Mouse (Mus musculus): ENCODE data around the gene Slc37a3.
"Not testable (repeated sequence)": the region's sequence is repeated elsewhere in the genome, so short reads cannot be mapped to it uniquely, and the experiment has no call there.

Gene Slc37a3

DNA sequence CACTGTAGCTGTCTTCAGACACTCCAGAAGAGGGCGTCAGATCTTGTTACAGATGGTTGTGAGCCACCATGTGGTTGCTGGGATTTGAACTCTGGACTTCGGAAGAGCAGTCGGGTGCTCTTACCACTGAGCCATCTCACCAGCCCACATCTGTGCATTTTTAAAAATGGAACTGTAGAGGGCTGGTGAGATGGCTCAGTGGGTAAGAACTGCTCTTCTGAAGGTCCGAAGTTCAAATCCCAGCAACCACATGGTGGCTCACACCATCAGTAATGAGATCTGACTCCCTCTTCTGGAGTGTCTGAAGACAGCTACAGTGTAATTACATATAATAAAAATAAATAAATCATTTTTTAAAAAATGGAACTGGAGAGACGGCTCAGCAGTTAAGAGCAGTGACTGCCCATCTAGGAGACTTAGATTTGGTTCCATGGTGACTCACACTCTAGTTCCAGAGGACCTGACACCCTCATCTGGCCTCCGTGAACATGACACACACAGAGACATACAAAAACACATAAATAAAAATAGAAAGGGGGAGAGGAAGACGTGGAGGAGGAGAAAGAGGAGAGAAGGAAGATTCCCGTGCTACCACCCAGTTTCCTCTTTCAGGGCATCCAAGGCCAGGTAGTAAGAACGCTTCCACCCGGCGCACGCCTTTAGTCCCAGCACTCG is 823 bp upstream of the Slc37a3 start:
- not testable (repeated sequence) for DNase-seq

DNA sequence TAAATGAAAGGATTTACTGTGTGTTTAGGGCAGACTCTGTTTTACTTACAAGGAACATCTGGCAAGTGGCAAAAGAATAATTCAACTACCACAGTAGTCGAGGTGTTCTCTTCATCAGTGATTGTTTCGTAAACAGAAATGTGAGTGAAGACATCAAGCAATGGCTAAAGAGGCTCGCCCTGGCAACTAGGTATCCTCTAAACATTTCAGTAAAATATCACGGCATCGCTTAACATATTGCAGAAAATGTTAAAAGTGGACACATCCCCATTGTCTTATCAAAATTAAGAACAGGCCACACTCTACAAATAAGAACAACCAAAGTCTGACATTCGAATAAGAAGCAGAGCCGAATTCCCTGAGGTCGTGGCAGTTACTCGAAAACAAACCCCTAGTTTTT is 700 bp downstream of the Slc37a3 start:
- no peak for DNase-seq

DNA sequence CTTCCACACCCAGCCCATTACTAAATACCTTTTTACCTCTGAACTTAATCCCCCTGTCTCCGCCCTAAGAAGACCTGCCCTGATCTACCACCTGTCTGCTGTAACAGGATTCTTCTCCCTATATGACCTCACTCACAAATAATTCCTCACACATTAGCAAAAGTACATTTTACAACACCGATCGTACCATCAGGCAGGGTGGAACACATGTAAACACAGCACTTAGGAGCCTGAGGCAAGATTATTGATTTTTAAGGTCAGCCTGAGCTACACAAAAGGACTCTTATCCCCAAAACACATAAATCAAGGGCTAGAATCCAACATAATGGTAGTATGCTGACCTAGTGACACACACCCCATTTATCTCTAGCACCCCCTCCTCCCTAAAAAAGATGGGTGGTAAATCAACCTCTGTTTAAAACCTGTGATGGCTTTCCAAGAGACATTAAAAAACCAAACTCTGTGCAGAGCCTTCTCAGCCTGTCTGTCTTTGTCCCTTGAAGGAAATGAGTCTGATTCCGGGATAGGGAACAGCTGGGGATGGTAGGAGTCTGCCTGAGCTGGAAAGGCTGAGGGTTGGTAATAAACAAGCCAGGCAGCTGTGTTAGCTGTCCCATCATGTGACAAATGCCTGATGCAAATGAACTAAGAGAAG is 4.0 kb downstream of the Slc37a3 start:
- no peak for DNase-seq

DNA sequence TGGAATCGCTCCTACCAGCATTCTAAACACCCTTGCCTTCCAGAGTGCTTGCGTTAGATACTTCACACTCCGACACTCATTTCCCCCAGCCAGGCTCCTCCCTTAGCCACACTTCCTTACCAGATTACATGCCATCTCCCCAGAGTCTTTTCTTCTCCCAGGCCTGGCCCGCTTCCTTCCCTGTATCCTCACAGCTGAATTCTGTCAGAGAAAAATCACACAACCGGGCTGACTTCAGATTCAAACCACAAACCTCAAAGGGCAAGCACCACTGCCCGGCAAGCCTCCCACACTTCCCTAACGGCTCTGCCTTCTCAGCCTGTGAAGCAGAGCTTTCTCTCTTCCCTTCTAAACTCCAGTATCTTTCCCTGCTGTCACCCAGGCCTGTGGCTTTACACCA is 4.7 kb downstream of the Slc37a3 start:
- DNase-seq, result no peak

DNA sequence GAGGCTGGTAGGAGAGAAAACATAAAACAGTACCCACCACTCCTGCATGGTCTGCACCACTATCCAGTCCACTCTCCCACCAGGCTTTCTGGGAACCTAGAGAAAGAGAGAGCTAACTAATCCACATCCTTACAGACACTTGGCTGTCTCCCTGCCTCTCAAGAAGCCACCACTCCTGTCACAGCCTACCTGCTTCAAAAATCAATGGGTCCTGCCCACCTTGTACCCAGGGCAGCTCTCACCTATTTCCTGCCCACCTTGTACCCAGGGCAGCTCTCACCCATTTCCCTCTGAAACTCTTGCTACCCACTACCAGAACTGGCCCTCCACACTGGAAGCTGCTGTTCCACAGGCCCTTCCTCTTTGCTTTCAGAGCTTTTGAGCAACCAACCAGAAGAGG is 5.4 kb downstream of the Slc37a3 start:
- no peak for DNase-seq

DNA sequence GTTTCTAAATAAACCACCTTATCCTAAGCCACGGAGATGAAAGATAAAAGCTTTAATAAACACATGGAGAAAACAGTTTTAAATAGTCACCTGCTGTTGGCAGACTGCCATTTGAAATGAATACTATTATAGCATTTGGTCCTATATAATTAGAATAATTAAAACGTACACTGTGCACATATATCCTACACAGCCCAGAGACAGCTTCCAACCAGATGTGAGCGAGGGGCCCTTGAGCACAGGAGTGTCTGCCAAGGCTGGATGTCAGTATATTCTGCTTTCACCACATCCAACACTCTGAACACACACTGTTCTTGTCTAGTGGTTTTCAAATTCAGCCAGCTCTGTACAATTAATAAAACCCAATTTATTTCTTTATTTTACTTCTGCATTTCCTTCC is 7.8 kb downstream of the Slc37a3 start:
- DNase-seq, result no peak

DNA sequence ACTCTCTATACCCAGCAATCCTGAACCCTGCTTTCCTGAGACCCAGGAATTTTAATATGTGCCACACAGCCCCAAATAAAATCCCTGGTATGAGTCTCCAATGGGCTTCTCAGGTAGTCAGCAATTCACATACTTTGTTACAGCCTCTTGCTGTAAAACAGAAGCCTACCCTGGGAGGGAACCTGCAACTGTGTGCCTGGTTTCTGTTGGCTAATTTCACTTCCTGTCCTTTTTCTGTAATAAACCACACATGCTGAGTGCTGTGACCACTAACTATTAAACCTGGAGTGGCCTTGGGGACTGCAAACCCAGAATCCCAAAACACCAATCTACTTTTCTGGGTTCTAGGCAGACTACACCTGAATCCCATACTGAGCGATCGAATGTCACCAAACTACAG is 14.8 kb downstream of the Slc37a3 start:
- no peak for DNase-seq

DNA sequence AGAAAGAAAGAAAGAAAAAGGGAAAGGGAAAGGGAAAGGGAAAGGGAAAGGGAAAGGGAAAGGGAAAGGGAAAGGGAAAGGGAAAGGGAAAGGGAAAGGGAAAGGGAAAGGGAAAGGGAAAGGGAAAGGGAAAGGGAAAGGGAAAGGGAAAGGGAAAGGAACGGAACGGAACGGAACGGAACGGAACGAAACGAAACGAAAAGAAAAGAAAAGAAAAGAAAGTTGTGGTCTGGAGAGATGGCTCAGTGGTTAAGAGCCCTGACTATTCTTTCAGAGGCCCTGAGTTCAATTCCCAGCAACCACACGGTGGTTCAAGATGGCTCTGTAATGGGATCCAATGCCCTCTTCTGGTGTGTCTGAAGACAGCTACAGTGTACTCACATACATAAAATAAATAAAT is 18.3 kb downstream of the Slc37a3 start:
- not testable (repeated sequence) for DNase-seq

DNA sequence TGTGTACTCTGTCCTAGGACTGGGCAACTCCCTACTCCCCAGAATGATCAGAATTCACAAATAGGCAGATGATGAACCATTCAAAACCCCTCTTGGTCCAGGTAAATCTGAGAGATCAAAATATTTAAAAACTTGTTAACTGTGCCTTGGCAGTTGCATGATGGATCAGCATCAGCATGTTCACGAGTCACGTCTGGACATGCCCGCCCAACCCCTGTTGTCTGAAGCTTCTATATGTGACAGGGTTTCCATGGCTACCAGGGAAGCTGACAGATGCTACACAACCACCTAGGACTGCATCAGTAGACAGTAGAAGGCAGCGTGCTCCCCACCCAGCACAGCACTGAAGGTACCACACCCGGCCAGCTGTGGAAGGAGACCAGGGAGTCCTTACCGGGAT is 28.5 kb downstream of the Slc37a3 start:
- DNase-seq, result no peak

DNA sequence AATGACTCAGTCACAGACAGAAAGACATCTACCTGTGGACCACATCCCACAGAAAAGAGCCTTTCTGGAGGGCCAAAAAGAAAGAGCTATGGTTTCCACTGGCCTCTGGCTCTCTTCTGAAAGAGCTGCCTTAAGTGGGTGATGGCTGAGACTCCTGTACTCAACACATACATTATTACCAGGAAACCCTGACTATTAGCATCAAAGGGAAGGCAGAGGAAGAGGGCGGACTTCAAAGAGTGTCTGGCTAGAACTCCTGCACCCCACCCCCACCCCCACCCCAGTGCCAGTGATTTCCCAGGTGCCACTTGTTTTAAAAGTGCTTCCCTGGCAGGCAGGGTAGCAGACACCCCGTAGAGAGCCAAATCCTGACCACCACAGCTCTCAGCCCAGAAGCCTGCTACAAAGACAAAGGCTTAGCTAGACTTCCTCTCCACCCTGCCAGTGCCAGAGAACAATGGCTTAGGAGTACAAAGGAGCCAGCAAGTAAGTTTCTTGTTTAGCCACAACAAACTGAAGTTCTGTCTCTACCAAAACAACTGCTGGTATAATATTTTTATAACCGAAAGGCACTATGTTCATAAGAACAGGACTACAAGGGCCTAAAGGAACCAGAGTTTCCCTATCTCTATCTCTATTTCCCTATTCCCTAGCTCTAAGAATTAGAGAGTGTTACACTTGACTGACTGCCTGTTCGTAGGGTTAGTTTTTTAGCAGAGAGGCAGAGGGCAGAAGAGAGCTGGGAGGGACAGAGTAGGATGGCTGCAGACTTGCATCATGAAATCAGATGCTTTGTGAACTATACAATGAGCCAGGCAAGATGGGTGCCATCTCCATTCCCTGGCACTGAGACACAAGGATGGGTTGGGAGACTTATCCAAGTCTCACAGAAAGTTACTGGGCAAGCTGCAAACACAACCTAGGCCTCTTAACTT is 29.3 kb downstream of the Slc37a3 start:
- no peak for DNase-seq

DNA sequence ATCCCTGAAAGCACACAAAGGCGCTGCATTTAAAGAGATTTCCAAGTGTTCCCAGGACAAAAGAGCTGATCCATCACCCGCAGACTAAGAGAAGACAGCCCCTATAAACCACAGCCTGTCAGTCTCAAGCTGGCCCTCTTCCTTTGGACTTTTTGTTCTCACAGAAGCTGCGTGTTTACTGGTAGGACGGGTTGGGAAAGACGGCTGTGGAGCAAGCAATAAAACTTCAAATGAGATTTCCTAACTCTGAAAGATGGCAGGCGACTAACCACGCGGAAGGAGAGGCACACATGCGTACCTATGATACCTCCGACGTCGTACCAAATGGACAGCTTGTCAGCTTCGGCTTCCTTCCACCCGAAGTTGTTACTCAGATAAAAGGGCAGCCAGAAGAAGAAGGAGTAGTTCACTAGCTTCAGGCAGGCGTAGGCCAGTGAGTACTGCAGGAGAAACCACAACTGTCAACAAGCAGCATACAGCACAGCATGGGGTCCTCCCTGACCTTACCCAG is 30.4 kb downstream of the Slc37a3 start:
- DNase-seq, result no peak

DNA sequence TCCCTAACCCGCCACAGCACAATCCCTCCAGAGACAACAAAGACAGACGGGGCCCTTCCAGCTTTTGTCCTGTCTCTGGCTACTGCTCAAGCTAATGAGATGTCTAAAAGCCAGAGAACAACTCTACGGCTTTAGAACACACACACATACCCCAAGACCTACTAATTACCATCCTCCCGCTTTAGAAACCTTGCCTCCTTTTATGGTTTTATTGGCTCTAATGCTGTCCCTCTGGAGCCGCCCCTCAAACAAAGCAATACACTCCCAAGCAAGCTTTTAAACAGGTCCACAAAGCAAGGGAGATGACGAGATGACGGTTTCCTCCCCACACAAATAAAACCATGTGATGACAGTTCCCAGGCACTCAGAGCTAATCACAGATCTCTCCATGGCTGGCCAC is 32.0 kb downstream of the Slc37a3 start:
- DNase-seq, result no peak

DNA sequence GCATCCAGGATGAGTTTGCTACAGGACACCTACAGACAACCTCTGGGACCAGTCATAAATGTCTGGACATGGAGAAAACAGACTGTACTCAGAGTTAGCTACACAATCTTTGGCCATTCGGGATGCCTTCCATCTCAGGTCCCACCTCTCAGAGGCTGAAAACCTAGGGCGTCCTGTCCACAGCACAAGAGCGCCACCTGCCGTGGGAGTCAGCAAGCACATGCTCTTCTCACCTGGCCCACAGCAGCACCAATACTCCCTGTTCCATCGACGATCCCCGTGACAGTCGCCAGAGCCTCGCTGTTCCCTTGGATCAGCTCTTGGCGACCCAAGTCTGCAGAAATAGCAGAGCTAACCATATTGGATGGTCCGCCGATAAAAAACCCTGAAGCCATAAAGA is 33.5 kb downstream of the Slc37a3 start:
- peak; percentile 80 for DNase-seq

DNA sequence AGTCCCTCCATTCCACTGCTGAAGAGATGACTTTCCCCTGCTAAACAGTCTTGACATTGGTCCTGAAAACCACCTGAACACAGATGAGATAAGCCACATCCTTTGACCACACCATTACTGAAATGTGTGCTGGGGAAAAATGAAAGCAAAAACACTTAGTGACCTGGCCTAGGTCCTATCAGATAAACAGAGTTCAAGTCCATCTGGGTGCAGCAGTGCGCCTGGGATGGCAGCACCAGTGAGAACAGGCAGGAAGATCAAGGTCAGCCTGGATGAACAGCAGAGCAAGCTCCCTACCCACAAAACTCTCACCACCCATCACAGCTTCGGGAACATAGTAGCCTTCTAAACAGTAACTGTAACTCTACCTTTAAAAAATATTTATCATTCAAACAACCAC is 35.7 kb downstream of the Slc37a3 start:
- no peak for DNase-seq

DNA sequence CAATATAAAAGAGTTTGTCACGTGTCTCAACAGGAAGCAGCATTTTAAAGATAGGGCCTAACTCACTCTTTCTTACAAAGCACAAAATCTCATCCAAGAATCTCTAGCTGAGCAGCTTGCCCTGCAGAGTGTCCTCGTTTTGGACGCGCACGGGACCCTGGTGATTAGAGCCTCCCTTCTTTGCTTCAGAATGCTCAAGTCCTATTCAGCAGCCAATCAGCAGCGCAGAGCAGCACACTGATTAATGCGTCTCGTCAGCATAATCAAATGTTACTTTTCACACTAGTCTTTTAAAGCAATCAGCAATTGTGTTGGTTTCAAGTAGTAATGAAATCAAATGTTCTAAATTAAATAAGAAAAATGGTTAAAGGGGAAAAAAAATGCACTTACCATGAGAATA is 39.1 kb downstream of the Slc37a3 start:
- no peak for DNase-seq

DNA sequence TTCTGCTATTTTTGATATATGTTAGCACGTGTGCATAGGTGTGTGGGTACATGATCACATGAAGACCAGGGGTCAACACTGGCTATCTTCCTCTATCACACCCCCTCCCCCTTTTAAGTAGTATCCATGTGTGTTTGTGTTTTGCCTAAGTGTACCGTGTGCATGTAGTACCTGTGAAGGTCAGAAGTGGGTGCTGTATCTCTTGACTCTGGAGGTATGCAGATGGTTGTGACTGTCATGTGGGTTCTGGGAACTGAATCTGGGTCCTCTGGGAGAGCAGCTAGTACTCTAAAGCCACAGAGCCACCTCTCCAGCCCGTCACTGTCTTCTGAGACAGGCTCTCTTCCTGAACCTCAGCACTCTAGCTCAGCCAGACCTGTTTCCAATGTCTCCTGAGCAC is 42.6 kb downstream of the Slc37a3 start:
- DNase-seq, result no peak

DNA sequence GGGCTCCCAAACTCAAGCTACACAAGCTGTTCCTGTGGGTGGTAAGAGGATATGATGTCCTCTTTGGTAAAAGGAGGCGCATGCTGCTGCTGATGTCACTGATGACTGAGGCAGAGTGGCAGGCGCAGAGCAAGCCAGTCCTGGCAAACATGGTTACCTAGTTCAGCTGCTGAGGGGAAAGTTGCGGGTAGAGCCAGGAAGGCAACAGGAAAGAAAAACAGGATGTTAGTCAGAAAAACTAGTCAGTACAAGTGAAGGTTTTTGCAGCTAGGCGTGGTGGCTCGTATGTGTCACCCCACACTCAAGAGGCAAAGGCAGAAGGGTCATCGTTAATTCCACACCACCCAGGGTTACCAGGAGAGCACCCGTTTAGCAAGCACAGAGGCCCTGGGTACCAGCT is 43.3 kb downstream of the Slc37a3 start:
- no peak for DNase-seq

DNA sequence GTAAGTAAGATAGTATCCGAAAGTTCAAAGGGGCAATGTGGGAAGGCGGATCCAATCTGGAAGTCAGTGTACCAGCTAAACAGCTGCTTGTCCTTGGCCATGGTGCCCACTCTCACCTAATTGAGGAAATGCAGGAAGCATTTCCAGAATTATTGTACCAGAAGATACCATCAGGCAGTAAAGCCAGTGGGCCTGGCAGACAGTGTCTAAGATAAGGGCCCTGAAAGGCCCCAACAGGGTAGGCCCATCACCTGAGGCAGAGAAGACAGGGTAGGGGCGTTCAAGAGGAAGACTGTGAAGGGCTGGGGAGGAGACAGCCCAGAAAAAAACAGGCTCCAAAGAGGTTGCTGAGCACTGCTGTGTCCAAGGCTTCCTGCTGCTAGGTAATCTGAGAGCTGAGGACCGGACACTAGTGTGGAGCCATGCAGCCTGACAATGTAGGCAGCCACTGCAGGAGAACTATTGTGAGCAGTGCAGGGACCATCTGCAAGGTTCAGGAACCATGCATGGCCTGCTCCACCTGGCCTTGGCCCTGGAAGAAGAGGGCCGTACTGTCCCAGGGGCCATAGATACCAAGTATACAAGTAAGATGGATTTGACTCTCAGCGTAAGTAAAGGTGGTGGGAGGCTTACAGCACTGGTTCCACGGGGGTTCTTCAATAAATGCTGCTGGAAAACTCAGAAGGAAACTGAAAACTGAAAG is 45.3 kb downstream of the Slc37a3 start:
- no peak for DNase-seq

DNA sequence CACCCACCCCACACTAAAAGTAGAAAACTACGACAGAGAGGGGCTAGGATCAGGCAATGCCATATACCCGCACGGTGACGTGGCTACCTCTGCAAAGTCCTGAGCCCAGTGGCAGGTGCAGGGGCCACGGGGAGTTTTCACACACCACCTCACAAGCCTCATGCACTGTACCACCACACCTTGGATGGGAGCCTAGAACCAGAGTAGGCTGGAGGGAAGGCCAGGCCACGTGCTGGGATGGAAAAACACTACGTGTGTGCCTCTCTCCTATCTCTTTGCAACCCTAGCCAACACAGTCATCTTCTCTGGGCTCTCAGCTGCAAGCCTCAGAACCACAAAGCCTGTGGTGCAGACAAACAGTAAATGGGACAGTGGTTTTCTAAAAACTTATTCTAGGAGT is 46.5 kb downstream of the Slc37a3 start:
- DNase-seq, result peak; percentile 75

DNA sequence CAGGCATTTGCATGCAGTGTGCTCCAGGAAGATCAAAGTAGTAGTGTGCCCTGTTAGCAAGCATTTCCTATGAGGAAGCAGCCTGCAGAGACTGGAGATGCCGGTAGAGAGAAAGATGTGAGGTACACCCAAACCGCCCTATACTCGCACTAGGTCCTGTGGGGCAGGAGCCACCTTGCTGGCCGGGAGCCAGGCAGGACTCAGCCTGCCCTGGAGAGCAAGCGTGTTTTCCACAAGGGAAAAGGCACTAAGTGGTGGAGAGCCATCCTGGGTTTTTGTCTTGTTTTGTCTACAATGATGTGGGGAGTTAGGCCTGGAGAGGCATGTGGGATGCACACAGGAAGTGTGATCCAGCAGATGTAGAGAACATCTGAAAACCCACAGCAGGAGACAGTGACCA is 57.2 kb downstream of the Slc37a3 start:
- peak; percentile 54 for DNase-seq

DNA sequence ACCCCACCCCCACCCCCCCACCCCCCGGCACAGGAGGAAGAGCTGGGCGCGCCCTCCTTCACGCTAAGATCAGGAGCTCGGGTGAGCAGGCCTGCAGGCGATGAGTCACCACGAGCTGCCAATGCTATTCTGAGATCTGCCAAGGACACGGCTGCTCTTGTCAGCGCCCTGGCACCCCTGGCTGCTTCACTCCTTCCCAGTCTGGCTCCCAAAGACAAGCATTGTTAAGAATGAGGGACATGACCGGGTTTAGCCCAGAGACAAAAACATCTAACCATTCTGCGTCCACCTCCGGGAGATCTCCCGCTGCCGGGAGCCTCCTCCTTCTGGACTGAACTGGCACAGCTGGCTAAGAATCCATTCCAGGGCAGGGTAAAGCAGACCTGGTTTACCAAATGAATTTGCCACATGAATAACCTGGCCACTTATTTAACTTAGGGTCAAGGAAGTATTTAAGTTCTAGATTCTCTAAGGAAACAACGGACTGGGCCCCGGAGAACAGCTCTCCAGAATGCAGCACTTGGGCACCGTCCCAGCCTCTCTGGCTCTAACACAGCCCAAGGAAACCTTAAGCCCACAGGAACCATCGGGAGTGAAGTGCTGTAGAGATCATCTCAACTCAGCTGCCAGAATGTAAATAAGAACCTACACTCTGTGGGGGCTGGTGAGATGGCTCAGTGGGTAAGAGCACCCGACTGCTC is 58.3 kb downstream of the Slc37a3 start:
- peak; percentile 86 for DNase-seq

DNA sequence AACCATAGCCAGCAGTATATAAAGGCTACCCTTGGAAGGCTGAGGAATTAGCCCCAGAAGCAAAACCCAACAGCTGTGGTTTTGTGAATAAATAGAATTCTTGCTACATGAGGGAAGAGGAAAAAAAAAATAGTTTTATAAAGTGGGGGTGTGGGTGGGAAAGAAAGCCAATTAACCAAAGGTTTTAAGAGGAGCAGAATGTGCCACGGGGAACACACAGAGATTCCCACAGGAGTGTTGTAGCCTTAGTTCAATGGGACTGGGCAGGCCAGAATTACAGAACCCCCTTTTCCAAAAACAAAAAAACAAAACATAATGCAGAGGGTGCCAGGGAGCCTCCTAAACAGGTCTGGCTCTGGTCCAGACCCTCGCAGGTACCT is 58.9 kb downstream of the Slc37a3 start:
- DNase-seq, result no peak

Measured in cerebellum, adult 11-12 months (tissue).